Mouse (Mus musculus) megakaryocyte, embryonic 14.5 days (primary cell): ENCODE measurements around the gene Cnpy1. TPM values are rescaled to one million over a fixed set of nuclear protein-coding genes. Genes with fewer than 3 reads are reported as not detected.

Experiments
- H3K27me3 ChIP-seq: replicated peaks from 2 replicates; pipeline ENCODE3; 2012; ENCODE audit warnings: inconsistent platforms
- H3K36me3 ChIP-seq: replicated peaks from 2 replicates; pipeline ENCODE3; 2012; ENCODE audit warnings: low read length, inconsistent platforms, mixed read lengths
- H3K4me1 ChIP-seq: 2 replicates; pipeline ENCODE4 v1.6.1; 2012; ENCODE audit warnings: inconsistent platforms
- H3K4me3 ChIP-seq: replicated peaks from 2 replicates; pipeline ENCODE3; 2012; ENCODE audit warnings: moderate library complexity, mild to moderate bottlenecking, inconsistent platforms
- H3K9me3 ChIP-seq: 2 replicates; pipeline ENCODE4 v1.6.1; 2012; ENCODE audit warnings: inconsistent platforms
- FLI1 ChIP-seq: IDR thresholded peaks from 2 replicates; pipeline ENCODE4 v1.6.1; 2012; ENCODE audit warnings: low read length, inconsistent platforms, mixed read lengths
- GATA1 ChIP-seq: IDR thresholded peaks from 3 replicates; pipeline ENCODE4 v1.6.1; 2012; ENCODE audit warnings: mixed read lengths, low read length, inconsistent platforms, borderline replicate concordance
- polyA plus RNA-seq: library from polyadenylated mRNA; stranded (reverse); fragments of >175 nt; gene quantifications from 2 replicates; pipeline ENCODE4 v1.2.3, GENCODE M21; 2012; ENCODE audit warnings: low replicate concordance; ENCODE audit not compliant: insufficient read depth

The Cnpy1 gene
- polyA plus RNA-seq, 1 experiment: not detected

- Histone ChIP-seq H3K9me3 (no peaks in the 10 kb centered on the region), H3K4me1 (peaks cover 16% of the 10 kb centered on the region), H3K4me3 (no peak overlapping the region), H3K36me3 (no peaks in the 10 kb centered on the region), H3K27me3 (peaks cover 65% of the 10 kb centered on the region)
- TF ChIP-seq FLI1: no peak
- TF ChIP-seq GATA1: no peak
These were observed 2.0 kb downstream of the Cnpy1 start for GRCm38 (mm10) chr5:28243501-28244177.

- Histone ChIP-seq H3K4me1 (peaks cover 31% of the 10 kb centered on the region), H3K4me3 (no peak overlapping the region), H3K36me3 (no peaks in the 10 kb centered on the region), H3K27me3 (peaks cover 62% of the 10 kb centered on the region), H3K9me3 (no peaks in the 10 kb centered on the region)
- TF ChIP-seq FLI1: no peak
- TF ChIP-seq GATA1: no peak
These were observed 4.2 kb downstream of the Cnpy1 start for GRCm38 (mm10) chr5:28241423-28241822.

GRCm38 (mm10) chr5:28239829-28240228 lies 5.8 kb downstream of the Cnpy1 start:
- Histone ChIP-seq H3K27me3 (peaks cover 63% of the 10 kb centered on the region), H3K9me3 (no peaks in the 10 kb centered on the region), H3K4me1 (peaks cover 37% of the 10 kb centered on the region), H3K36me3 (no peaks in the 10 kb centered on the region), H3K4me3 (no peak overlapping the region)
- TF ChIP-seq GATA1 (no peak), FLI1 (no peak)

GRCm38 (mm10) chr5:28238876-28239275 lies 6.7 kb downstream of the Cnpy1 start:
- H3K36me3 ChIP-seq: no peaks in the 10 kb centered on the region
- H3K4me3 ChIP-seq: no peak overlapping the region
- H3K4me1 ChIP-seq: peaks cover 32% of the 10 kb centered on the region
- no peaks in the 10 kb centered on the region for H3K9me3 ChIP-seq
- H3K27me3 ChIP-seq: peaks cover 60% of the 10 kb centered on the region
- TF ChIP-seq GATA1 (no peak), FLI1 (no peak)

GRCm38 (mm10) chr5:28238152-28238551 lies 7.5 kb downstream of the Cnpy1 start:
- Histone ChIP-seq H3K27me3 (peaks cover 55% of the 10 kb centered on the region), H3K4me3 (no peak overlapping the region), H3K36me3 (no peaks in the 10 kb centered on the region), H3K9me3 (no peaks in the 10 kb centered on the region), H3K4me1 (peaks cover 32% of the 10 kb centered on the region)
- no peak for TF ChIP-seq GATA1
- TF ChIP-seq FLI1: no peak

GRCm38 (mm10) chr5:28237715-28238114 lies 7.9 kb downstream of the Cnpy1 start:
- Histone ChIP-seq H3K9me3 (no peaks in the 10 kb centered on the region), H3K27me3 (peaks cover 54% of the 10 kb centered on the region), H3K4me1 (peaks cover 32% of the 10 kb centered on the region), H3K36me3 (no peaks in the 10 kb centered on the region), H3K4me3 (no peak overlapping the region)
- TF ChIP-seq GATA1: no peak
- no peak for TF ChIP-seq FLI1

- Histone ChIP-seq H3K36me3 (no peaks in the 10 kb centered on the region), H3K27me3 (peaks cover 53% of the 10 kb centered on the region), H3K9me3 (no peaks in the 10 kb centered on the region), H3K4me3 (no peak overlapping the region), H3K4me1 (peaks cover 32% of the 10 kb centered on the region)
- TF ChIP-seq GATA1 (no peak), FLI1 (no peak)
These were observed 8.6 kb downstream of the Cnpy1 start for GRCm38 (mm10) chr5:28237055-28237454.

GRCm38 (mm10) chr5:28236098-28236497 lies 9.5 kb downstream of the Cnpy1 start:
- Histone ChIP-seq H3K4me1 (peaks cover 32% of the 10 kb centered on the region), H3K4me3 (no peak overlapping the region), H3K9me3 (no peaks in the 10 kb centered on the region), H3K27me3 (peaks cover 50% of the 10 kb centered on the region), H3K36me3 (no peaks in the 10 kb centered on the region)
- TF ChIP-seq GATA1 (no peak), FLI1 (no peak)

- Histone ChIP-seq H3K27me3 (peaks cover 43% of the 10 kb centered on the region), H3K4me1 (peaks cover 17% of the 10 kb centered on the region), H3K9me3 (peaks cover 12% of the 10 kb centered on the region), H3K4me3 (no peak overlapping the region), H3K36me3 (no peaks in the 10 kb centered on the region)
- TF ChIP-seq GATA1 (no peak), FLI1 (no peak)
These were observed 13.5 kb downstream of the Cnpy1 start for GRCm38 (mm10) chr5:28232101-28232500.

- Histone ChIP-seq H3K27me3 (peaks cover 57% of the 10 kb centered on the region), H3K4me1 (peaks cover 4% of the 10 kb centered on the region), H3K36me3 (no peaks in the 10 kb centered on the region), H3K9me3 (peaks cover 12% of the 10 kb centered on the region), H3K4me3 (no peak overlapping the region)
- TF ChIP-seq FLI1 (no peak), GATA1 (no peak)
These were observed 26.0 kb downstream of the Cnpy1 start for GRCm38 (mm10) chr5:28219596-28219995.

- H3K36me3 ChIP-seq: no peaks in the 10 kb centered on the region
- H3K27me3 ChIP-seq: peaks cover 85% of the 10 kb centered on the region
- no peak overlapping the region for H3K4me3 ChIP-seq
- no peak for TF ChIP-seq GATA1
- no peak for TF ChIP-seq FLI1
- H3K4me1 ChIP-seq: peaks cover 43% of the 10 kb centered on the region
- no peaks in the 10 kb centered on the region for H3K9me3 ChIP-seq
These were observed 32.2 kb downstream of the Cnpy1 start for GRCm38 (mm10) chr5:28213441-28213840.
